ENCODE assay signal across 9 mouse cellular contexts in genomic region chr6:54540252-54540887, GRCm38 (mm10). TPM values are rescaled to one million over a fixed set of nuclear protein-coding genes. Genes with fewer than 3 reads are reported as not detected.
DNase-seq lines count a peak whose midpoint lies in the region; ATAC-seq and TF ChIP-seq lines count a peak whose summit lies in the region.
"Had no signal": no experiment of that assay in that cellular context is flagged by ENCODE, and none has a peak within 500 bp of the region (broad histone marks: within the 10 kb centered on the region; RNA-seq: fewer than 3 reads in every experiment).

No protein-coding gene starts in this region.

- H3K27ac ChIP-seq in embryonic facial prominence, embryonic 14.5 days (replicated peaks; ENCODE audit: low read depth, low read length) = no peak overlapping the region
- peak overlapping the region; percentile 15; the same call in 1 of the 2 replicates for H3K27ac ChIP-seq in hindbrain, postnatal 0 days
- H3K27ac ChIP-seq in testis, adult 2 months (ENCODE audit: control insufficient read depth, insufficient read depth, low read depth, low read length) = peak overlapping the region; percentile 6; the same call in 1 of the 2 replicates
- H3K27ac ChIP-seq: limb, embryonic 13.5 days had no signal

- no peaks in the 10 kb centered on the region for H3K27me3 ChIP-seq in embryonic facial prominence, embryonic 14.5 days (replicated peaks; ENCODE audit: control insufficient read depth, insufficient read depth, low read length)
- no peaks in the 10 kb centered on the region for H3K27me3 ChIP-seq in hindbrain, postnatal 0 days (ENCODE audit: insufficient read depth, low read length)
- no peaks in the 10 kb centered on the region for H3K27me3 ChIP-seq in testis, adult 2 months (ENCODE audit: control insufficient read depth, insufficient read depth, low read length)
- H3K27me3 ChIP-seq: limb, embryonic 13.5 days had no signal

- 0 out of 2 replicates have a peak, but pooled peaks cover 4% of the 10 kb centered on the region for H3K4me1 ChIP-seq in embryonic facial prominence, embryonic 14.5 days (ENCODE audit: control insufficient read depth, insufficient read depth, low read length)
- no peaks in the 10 kb centered on the region; the same call in 1 of the 2 replicates for H3K4me1 ChIP-seq in hindbrain, postnatal 0 days (ENCODE audit: insufficient read depth, low read length)
- H3K4me1 ChIP-seq in testis, adult 2 months (ENCODE audit: control insufficient read depth, insufficient read depth, low read length) = no peaks in the 10 kb centered on the region

- no peak for TF ChIP-seq POLR2A in testis, adult 2 months (IDR thresholded peaks at IDR 0.05; ENCODE audit: control insufficient read depth, low read depth, low read length)

- H3K4me2 ChIP-seq in embryonic facial prominence, embryonic 14.5 days (ENCODE audit: low read depth, low read length) = no peak overlapping the region
- H3K4me2 ChIP-seq in hindbrain, postnatal 0 days (ENCODE audit: low read depth, low read length) = no peak overlapping the region
- H3K4me2 ChIP-seq: limb, embryonic 13.5 days had no signal

- DNase-seq in urinary bladder, postnatal 14 days (ENCODE audit: low spot score) = peak; percentile 47
- DNase-seq in urinary bladder, adult 18-20 months (ENCODE audit: low spot score in 2 of 2) = no peak
- DNase-seq in embryonic facial prominence, embryonic 14.5 days (ENCODE audit: low spot score) = peak; percentile 36
- peak; percentile 23 for DNase-seq in hindbrain, postnatal 0 days (ENCODE audit: low spot score)
- no peak for DNase-seq in right cerebral cortex, adult 2 months (ENCODE audit: low spot score in 2 of 2)
- no peak for DNase-seq in layer of hippocampus, postnatal 36 days
- DNase-seq in spleen, adult 18-20 months = no peak

- TF ChIP-seq CTCF in hindbrain, postnatal 0 days (IDR thresholded peaks at IDR 0.05; ENCODE audit: low read depth) = no peak
- TF ChIP-seq CTCF in testis, adult 2 months (IDR thresholded peaks at IDR 0.05; ENCODE audit: control insufficient read depth, insufficient read depth, insufficient replicate concordance, low read depth, low read length) = no peak

- no peak overlapping the region for H3K4me3 ChIP-seq in embryonic facial prominence, embryonic 14.5 days (ENCODE audit: low read depth, low read length)
- H3K4me3 ChIP-seq in hindbrain, postnatal 0 days (ENCODE audit: low read length) = no peak overlapping the region
- no peak overlapping the region for H3K4me3 ChIP-seq in testis, adult 2 months (ENCODE audit: control insufficient read depth, low read depth, low read length)
- H3K4me3 ChIP-seq: limb, embryonic 13.5 days had no signal

- no peaks in the 10 kb centered on the region for H3K36me3 ChIP-seq in embryonic facial prominence, embryonic 14.5 days (ENCODE audit: control insufficient read depth, insufficient read depth, low read length)
- no peaks in the 10 kb centered on the region; the same call in 1 of the 2 replicates for H3K36me3 ChIP-seq in hindbrain, postnatal 0 days (ENCODE audit: insufficient read depth, low read length)
- H3K36me3 ChIP-seq in testis, adult 2 months (ENCODE audit: control insufficient read depth, insufficient read depth, low read length) = no peaks in the 10 kb centered on the region
- H3K36me3 ChIP-seq: limb, embryonic 13.5 days had no signal

- 0 out of 2 replicates have a peak, but pooled peaks cover 6% of the 10 kb centered on the region for H3K9me3 ChIP-seq in embryonic facial prominence, embryonic 14.5 days (ENCODE audit: control insufficient read depth, low read length)
- H3K9me3 ChIP-seq in hindbrain, postnatal 0 days (ENCODE audit: low read length) = no peaks in the 10 kb centered on the region
- H3K9me3 ChIP-seq: limb, embryonic 13.5 days had no signal

- no peak overlapping the region for H3K9ac ChIP-seq in embryonic facial prominence, embryonic 14.5 days (ENCODE audit: low read depth, low read length)
- no peak overlapping the region for H3K9ac ChIP-seq in hindbrain, postnatal 0 days (replicated peaks; ENCODE audit: low read length)
- H3K9ac ChIP-seq: limb, embryonic 13.5 days had no signal

- 62% methylated on average over 9 of the region's 9 CpGs for WGBS in embryonic facial prominence, embryonic 14.5 days
- WGBS in hindbrain, postnatal 0 days = 46% methylated on average over 9 of the region's 9 CpGs

- no peak for ATAC-seq in embryonic facial prominence, embryonic 14.5 days (ENCODE audit: low read depth)
- peak; percentile 50 for ATAC-seq in hindbrain, postnatal 0 days

RNA-seq across cellular contexts. Expression of gene Scrn1, which starts 25.9 kb away (rescaled TPM):
- 12.8 and 13.8 TPM in 2 replicates for polyA plus RNA-seq in embryonic facial prominence, embryonic 14.5 days (2014; fragmentation: Nextera tagmentation; extraction: Ambion mirVana)
- 117 and 121 TPM in 2 replicates for total RNA-seq in hindbrain, postnatal 0 days (2014; rRNA removed)
- 91.7 and 93.2 TPM in 2 replicates for polyA plus RNA-seq in hindbrain, postnatal 0 days (2015; fragmentation: Nextera tagmentation; extraction: Ambion mirVana)
- 5.5 and 7.4 TPM in 2 replicates for polyA plus RNA-seq in testis, adult 2 months (2012; rRNA removed)
- total RNA-seq in layer of hippocampus, postnatal 36 days (2021) = 10 to 100 TPM; 94.4 to 96.4 TPM

RNA-seq across cellular contexts. Expression of gene Plekha8, which starts 54.5 kb away (rescaled TPM):
- 10.1 and 11.1 TPM in 2 replicates for polyA plus RNA-seq in embryonic facial prominence, embryonic 14.5 days (2014; fragmentation: Nextera tagmentation; extraction: Ambion mirVana)
- total RNA-seq in hindbrain, postnatal 0 days (2014; rRNA removed) = 12.9 and 13.4 TPM in 2 replicates
- polyA plus RNA-seq in hindbrain, postnatal 0 days (2015; fragmentation: Nextera tagmentation; extraction: Ambion mirVana) = 4.8 and 4.9 TPM in 2 replicates
- polyA plus RNA-seq in testis, adult 2 months (2012; rRNA removed) = 14.3 and 14.4 TPM in 2 replicates
- total RNA-seq in layer of hippocampus, postnatal 36 days (2021) = 10 to 100 TPM; 13.0 to 14.0 TPM

RNA-seq across cellular contexts. Expression of gene Fkbp14, which starts 56.7 kb away (rescaled TPM):
- polyA plus RNA-seq in embryonic facial prominence, embryonic 14.5 days (2014; fragmentation: Nextera tagmentation; extraction: Ambion mirVana) = 74.6 and 81.1 TPM in 2 replicates
- 4.9 and 5.7 TPM in 2 replicates for total RNA-seq in hindbrain, postnatal 0 days (2014; rRNA removed)
- 6.9 TPM in 2 replicates for polyA plus RNA-seq in hindbrain, postnatal 0 days (2015; fragmentation: Nextera tagmentation; extraction: Ambion mirVana)
- 6.8 and 10.6 TPM in 2 replicates for polyA plus RNA-seq in testis, adult 2 months (2012; rRNA removed)
- total RNA-seq in layer of hippocampus, postnatal 36 days (2021) = 10 to 100 TPM; 14.5 to 14.8 TPM

Comparison
In these comparisons a context has a peak if more than half of its experiments do, and no peak if none do; other contexts are left out.
1. DNase-seq: peak in urinary bladder, postnatal 14 days (single experiment), embryonic facial prominence, embryonic 14.5 days (single experiment) and hindbrain, postnatal 0 days (single experiment); none in urinary bladder, adult 18-20 months (0 of 2), right cerebral cortex, adult 2 months (0 of 2), layer of hippocampus, postnatal 36 days (0 of 2) and spleen, adult 18-20 months (0 of 2).